Comparison of ENCODE assay signal across 21 mouse cellular contexts in genomic region chr5:21413322-21413721, GRCm38 (mm10). TPM values are rescaled to one million over a fixed set of nuclear protein-coding genes. Genes with fewer than 3 reads are reported as not detected.
DNase-seq lines count a peak whose midpoint lies in the region; TF ChIP-seq lines count a peak whose summit lies in the region.
"Had no signal": no experiment of that assay in that cellular context is flagged by ENCODE, and none has a peak within 500 bp of the region (broad histone marks: within the 10 kb centered on the region; RNA-seq: fewer than 3 reads in every experiment).

No protein-coding gene starts in this region.

- no peak for TF ChIP-seq RAD21 in MEL (IDR thresholded peaks at IDR 0.05; ENCODE audit: low read depth, low read length)

- no peaks in the 10 kb centered on the region for H3K36me3 ChIP-seq in spleen, adult 2 months (ENCODE audit: control insufficient read depth, insufficient read depth, low read length)
- H3K36me3 ChIP-seq in MEL (ENCODE audit: control insufficient read depth in 1 of 2, insufficient read depth in 2 of 2, low read length in 2 of 2), result peaks cover 0 to 40% of the 10 kb centered on the region in 2 experiments; a peak in 2 of 4 replicates
- H3K36me3 ChIP-seq: embryonic facial prominence, embryonic 10.5 days; embryonic facial prominence, embryonic 12.5 days; forebrain, embryonic 15.5 days; G1E had no signal

- 0 out of 2 replicates have a peak overlapping the region, but pooled peaks have one; percentile 3 for H3K27ac ChIP-seq in spleen, adult 2 months (ENCODE audit: insufficient read depth, low read length)
- H3K27ac ChIP-seq in MEL (ENCODE audit: control insufficient read depth, low read depth, low read length), result peak overlapping the region; percentile 27
- H3K27ac ChIP-seq: embryonic facial prominence, embryonic 10.5 days; embryonic facial prominence, embryonic 12.5 days; forebrain, embryonic 13.5 days; forebrain, embryonic 15.5 days had no signal

- no peaks in the 10 kb centered on the region for H3K27me3 ChIP-seq in spleen, adult 2 months (ENCODE audit: control insufficient read depth, insufficient read depth, low read length)
- no peaks in the 10 kb centered on the region for H3K27me3 ChIP-seq in MEL (ENCODE audit: control insufficient read depth in 1 of 2, insufficient read depth in 2 of 2, low read length in 2 of 2)
- H3K27me3 ChIP-seq: embryonic facial prominence, embryonic 12.5 days; forebrain, embryonic 13.5 days; forebrain, embryonic 15.5 days had no signal

- no peaks in the 10 kb centered on the region for H3K9me3 ChIP-seq in MEL (replicated peaks; ENCODE audit: insufficient read depth, low read length)
- H3K9me3 ChIP-seq: embryonic facial prominence, embryonic 12.5 days; forebrain, embryonic 13.5 days; forebrain, embryonic 15.5 days had no signal

- no peak overlapping the region for H3K4me3 ChIP-seq in spleen, adult 2 months (ENCODE audit: extremely low read depth, insufficient read depth, insufficient read length)
- no peak overlapping the region for H3K4me3 ChIP-seq in MEL (ENCODE audit: control insufficient read depth in 1 of 2, insufficient read depth in 1 of 2, low read depth in 2 of 2, low read length in 2 of 2)
- H3K4me3 ChIP-seq: embryonic facial prominence, embryonic 10.5 days; embryonic facial prominence, embryonic 12.5 days; forebrain, embryonic 13.5 days; forebrain, embryonic 15.5 days had no signal

- TF ChIP-seq CTCF in spleen, adult 2 months (IDR thresholded peaks at IDR 0.05; ENCODE audit: extremely low read depth, insufficient read depth, insufficient read length, insufficient replicate concordance), result no peak
- TF ChIP-seq CTCF in MEL (IDR thresholded peaks at IDR 0.05 in 2 of 3, conservative IDR thresholded peaks at IDR 0.05 in 1 of 3; ENCODE audit: control insufficient read depth in 1 of 3, insufficient read depth in 1 of 3, low read depth in 2 of 3, low read length in 3 of 3, poor library complexity in 1 of 3, severe bottlenecking in 1 of 3), result no peak

- WGBS in spleen, adult 2 months, result 94% methylated on average over 3 of the region's 3 CpGs

- peak; percentile 31 to 74; a peak in 2 of 4 replicates for TF ChIP-seq EP300 in MEL (IDR thresholded peaks at IDR 0.05; ENCODE audit: low read depth in 1 of 2, low read length in 2 of 2)

- DNase-seq in spleen, adult 2 months (ENCODE audit: low read depth in 1 of 2, low spot score in 2 of 2), result no peak
- DNase-seq in spleen, postnatal 36 days (ENCODE audit: low spot score in 2 of 2), result no peak
- DNase-seq in MEL (ENCODE audit: low read depth, low spot score), result peak; percentile 72
- peak; percentile 14 for DNase-seq in naive thymus-derived CD4-positive, alpha-beta T cell, adult 2 months (ENCODE audit: low read depth)
- no peak for DNase-seq in adrenal gland, postnatal 14 days
- DNase-seq in testis, postnatal 14 days (ENCODE audit: low spot score), result no peak
- DNase-seq: adrenal gland, adult 2 months; adrenal gland, postnatal 10 days; adrenal gland, postnatal 36 days; cerebellum, adult 11 months; cerebellum, adult 18-20 months; cerebellum, adult 8-10 months; cerebellum, adult 9-11 months; cerebellum, postnatal 25 days; forebrain, postnatal 0 days had no signal

- H3K9ac ChIP-seq in MEL (ENCODE audit: control insufficient read depth, low read depth, low read length, poor library complexity, severe bottlenecking), result no peak overlapping the region
- H3K9ac ChIP-seq: embryonic facial prominence, embryonic 12.5 days; forebrain, embryonic 13.5 days; forebrain, embryonic 15.5 days; forebrain, postnatal 0 days had no signal

- no peak for TF ChIP-seq POLR2A in spleen, adult 2 months (IDR thresholded peaks at IDR 0.05; ENCODE audit: low read depth, low read length)
- TF ChIP-seq POLR2A in MEL (IDR thresholded peaks at IDR 0.05; ENCODE audit: control insufficient read depth in 1 of 2, insufficient read depth in 1 of 2, low read depth in 1 of 2, low read length in 2 of 2, poor library complexity in 1 of 2), result no peak

- peaks cover 22% of the 10 kb centered on the region for H3K4me1 ChIP-seq in spleen, adult 2 months (ENCODE audit: control insufficient read depth, insufficient read depth, insufficient read length)
- H3K4me1 ChIP-seq in MEL (ENCODE audit: control insufficient read depth in 1 of 2, insufficient read depth in 2 of 2, low read length in 2 of 2), result peaks cover 29 to 31% of the 10 kb centered on the region in 2 experiments
- H3K4me1 ChIP-seq: embryonic facial prominence, embryonic 10.5 days; embryonic facial prominence, embryonic 12.5 days; forebrain, embryonic 13.5 days; forebrain, embryonic 15.5 days had no signal

- H3K79me2 ChIP-seq in MEL (ENCODE audit: control insufficient read depth, insufficient read depth, low read length, poor library complexity), result no peaks in the 10 kb centered on the region; the same call in 1 of the 2 replicates

TF ChIP-seq in MEL, 35 proteins besides CTCF, POLR2A, EP300 and RAD21:
- TF ChIP-seq GATA1 (IDR thresholded peaks at IDR 0.05; ENCODE audit: low read depth, low read length) (peak; percentile 50), CHD1 (IDR thresholded peaks at IDR 0.05; ENCODE audit: low read depth, low read length) (no peak), GABPA (IDR thresholded peaks at IDR 0.05; ENCODE audit: low read depth, low read length) (no peak), MXI1 (IDR thresholded peaks at IDR 0.05; ENCODE audit: low read depth, low read length) (no peak), MYB (IDR thresholded peaks at IDR 0.05; ENCODE audit: low read depth, low read length) (no peak), MAX (IDR thresholded peaks at IDR 0.05; ENCODE audit: low read length) (no peak), TBP (IDR thresholded peaks at IDR 0.05; ENCODE audit: low read depth, low read length) (no peak), SMC3 (IDR thresholded peaks at IDR 0.05; ENCODE audit: low read depth, low read length) (no peak), MYC (IDR thresholded peaks at IDR 0.05; ENCODE audit: low read depth, low read length) (0 out of 2 replicates have a peak, but pooled peaks have one; percentile 20), UBTF (IDR thresholded peaks at IDR 0.05; ENCODE audit: borderline replicate concordance, insufficient read depth, low read depth, low read length) (no peak), MAFK (IDR thresholded peaks at IDR 0.05; ENCODE audit: borderline replicate concordance, low read depth, low read length) (no peak), KAT2A (conservative IDR thresholded peaks at IDR 0.05; ENCODE audit: low read depth, low read length) (no peak), BHLHE40 (IDR thresholded peaks at IDR 0.05; ENCODE audit: borderline replicate concordance, low read depth, low read length) (no peak), NELFE (IDR thresholded peaks at IDR 0.05; ENCODE audit: low read depth, low read length) (no peak), SIN3A (IDR thresholded peaks at IDR 0.05; ENCODE audit: low read length) (no peak), TCF12 (IDR thresholded peaks at IDR 0.05; ENCODE audit: low read depth, low read length) (no peak), MEF2A (IDR thresholded peaks at IDR 0.05; ENCODE audit: extremely low read depth, insufficient replicate concordance, low read depth, low read length, poor library complexity, severe bottlenecking) (no peak), ZNF384 (IDR thresholded peaks at IDR 0.05; ENCODE audit: low read depth, low read length) (no peak), JUND (IDR thresholded peaks at IDR 0.05; ENCODE audit: low read depth, low read length) (no peak), POLR2AphosphoS5 (IDR thresholded peaks at IDR 0.05; ENCODE audit: borderline replicate concordance, low read depth, low read length) (no peak), ZKSCAN1 (IDR thresholded peaks at IDR 0.05; ENCODE audit: low read depth, low read length) (no peak), ETS1 (IDR thresholded peaks at IDR 0.05; ENCODE audit: low read depth, low read length) (0 out of 2 replicates have a peak, but pooled peaks have one; percentile 43), CHD2 (IDR thresholded peaks at IDR 0.05; ENCODE audit: low read length) (no peak), USF2 (IDR thresholded peaks at IDR 0.05; ENCODE audit: borderline replicate concordance in 1 of 2, insufficient read depth in 1 of 2, low read depth in 1 of 2, low read length in 2 of 2) (no peak), E2F4 (IDR thresholded peaks at IDR 0.05; ENCODE audit: borderline replicate concordance, low read depth, low read length) (no peak), ZMIZ1 (IDR thresholded peaks at IDR 0.05; ENCODE audit: low read depth, low read length) (no peak), HCFC1 (IDR thresholded peaks at IDR 0.05; ENCODE audit: low read depth, low read length) (0 out of 2 replicates have a peak, but pooled peaks have one; percentile 9)

RNA-seq across cellular contexts. Expression of gene Ccdc146, which starts 11.2 kb away (rescaled TPM):
- polyA plus RNA-seq in spleen, adult 2 months (2012; rRNA removed), result not detected in 2 replicates
- total RNA-seq in MEL (2012; rRNA removed), result 0.35 and 0.39 TPM in 2 replicates
- polyA plus RNA-seq in MEL (2012; ENCODE audit: insufficient read depth in 1 of 2, insufficient read length in 2 of 2, low read depth in 1 of 2, low replicate concordance in 2 of 2, missing spikeins in 1 of 2), result under 1 TPM in 1 of 2 experiments, not detected in 1; 0.45 TPM
- total RNA-seq in adrenal gland, postnatal 14 days (2021), result 0.26 TPM in 1 of 2 replicates, not detected in the other
- polyA plus RNA-seq: C2C12; embryonic facial prominence, embryonic 10.5 days; embryonic facial prominence, embryonic 12.5 days; G1E had no signal

RNA-seq across cellular contexts. Expression of gene Fam185a, which starts 11.4 kb away (rescaled TPM):
- polyA plus RNA-seq in spleen, adult 2 months (2012; rRNA removed), result 1.4 TPM in 2 replicates
- total RNA-seq in MEL (2012; rRNA removed), result 25.7 and 28.3 TPM in 2 replicates
- 10 to 100 TPM in 1 of 2 experiments, not detected in 1; 20.2 TPM for polyA plus RNA-seq in MEL (2012; ENCODE audit: insufficient read depth in 1 of 2, insufficient read length in 2 of 2, low read depth in 1 of 2, low replicate concordance in 2 of 2, missing spikeins in 1 of 2)
- total RNA-seq in adrenal gland, postnatal 14 days (2021), result 12.0 and 13.8 TPM in 2 replicates

RNA-seq across cellular contexts. Expression of gene Fgl2, which starts 40.9 kb away (rescaled TPM):
- 12.8 and 15.7 TPM in 2 replicates for polyA plus RNA-seq in spleen, adult 2 months (2012; rRNA removed)
- total RNA-seq in MEL (2012; rRNA removed), result 1.5 and 2.7 TPM in 2 replicates
- 1 to 10 TPM in 1 of 2 experiments, not detected in 1; 2.8 TPM for polyA plus RNA-seq in MEL (2012; ENCODE audit: insufficient read depth in 1 of 2, insufficient read length in 2 of 2, low read depth in 1 of 2, low replicate concordance in 2 of 2, missing spikeins in 1 of 2)
- 5.4 and 8.8 TPM in 2 replicates for total RNA-seq in adrenal gland, postnatal 14 days (2021)

Comparison
In these comparisons a context has a peak if more than half of its experiments do, and no peak if none do; other contexts are left out.
1. DNase-seq: peak in MEL (single experiment) and naive thymus-derived CD4-positive, alpha-beta T cell, adult 2 months (single experiment); none in spleen, adult 2 months (0 of 2), spleen, postnatal 36 days (0 of 2), adrenal gland, postnatal 14 days (single experiment) and testis, postnatal 14 days (single experiment).